Mouse (Mus musculus): ENCODE results near the gene Zfp740. TPM values are rescaled to one million over a fixed set of nuclear protein-coding genes. Genes with fewer than 3 reads are reported as not detected.

Gene Zfp740
- total and polyA plus RNA-seq, 2 experiments from 2014 or later: 18.8 to 38.4 TPM

DNA sequence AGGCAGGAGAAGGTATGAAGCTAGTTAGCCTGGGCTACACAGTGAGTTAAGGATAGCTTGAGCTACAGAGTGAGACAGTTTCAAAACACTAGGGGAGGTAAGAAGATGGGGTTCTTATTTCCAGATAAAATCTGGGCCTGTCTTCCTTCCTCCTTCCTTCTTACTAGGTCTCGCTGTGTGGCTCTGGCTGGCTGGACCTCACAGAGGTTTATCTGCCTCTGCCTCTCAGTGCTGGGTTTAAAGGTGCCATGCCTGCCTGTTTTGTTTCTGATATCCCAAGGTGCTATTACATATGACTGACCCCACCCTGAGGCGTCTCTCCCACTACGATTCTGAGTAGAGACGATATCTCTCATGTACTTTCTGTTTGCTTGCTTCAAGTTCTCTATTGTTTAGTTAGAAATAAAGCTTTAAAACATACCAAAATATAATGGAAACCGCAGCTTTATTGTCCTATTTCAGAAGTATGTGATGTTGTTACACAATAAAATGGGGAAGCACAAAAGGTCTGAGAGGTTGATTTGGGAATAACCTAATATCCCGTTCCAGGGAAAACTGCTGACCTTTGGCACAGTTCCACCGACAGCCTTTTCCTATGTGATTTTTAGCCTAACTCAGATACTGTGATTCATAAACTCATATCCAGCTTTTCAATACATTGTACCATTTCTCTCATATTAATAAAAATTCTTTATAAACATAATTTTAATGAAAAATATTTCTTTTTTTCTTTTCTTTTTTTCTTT is 26.3 kb upstream of the Zfp740 start:
- DNase-seq (ENCODE audit: low spot score) (no peak), ATAC-seq (ENCODE audit: insufficient read depth, low read depth) (no peak)
- no peak overlapping the region for H3K27ac ChIP-seq (ENCODE audit: low read depth)
- H3K27me3 ChIP-seq (ENCODE audit: control insufficient read depth, insufficient read depth, low read length): no peaks in the 10 kb centered on the region
- H3K36me3 ChIP-seq (replicated peaks; ENCODE audit: control insufficient read depth, insufficient read depth, low read length): peaks cover 5% of the 10 kb centered on the region; the same call in 1 of the 2 replicates
- H3K9ac ChIP-seq (replicated peaks; ENCODE audit: low read depth, low read length): no peak overlapping the region
- TF ChIP-seq CTCF (IDR thresholded peaks at IDR 0.05; ENCODE audit: low read depth): no peak
- no peak for TF ChIP-seq EP300 (IDR thresholded peaks at IDR 0.05; ENCODE audit: low read depth)
- H3K4me1 ChIP-seq (ENCODE audit: control insufficient read depth, insufficient read depth): no peaks in the 10 kb centered on the region
- H3K4me3 ChIP-seq (ENCODE audit: low read depth, low read length): no peak overlapping the region
- no peak overlapping the region for H3K4me2 ChIP-seq (ENCODE audit: low read depth, low read length)
- no peaks in the 10 kb centered on the region for H3K9me3 ChIP-seq (replicated peaks; ENCODE audit: control insufficient read depth, low read length)
- 75% methylated on average over 7 of the region's 7 CpGs for WGBS

GRCm38 (mm10) chr15:102177417-102177816 is 25.6 kb upstream of the Zfp740 start:
- Histone ChIP-seq H3K4me3 (ENCODE audit: low read depth, low read length) (no peak overlapping the region), H3K9me3 (replicated peaks; ENCODE audit: control insufficient read depth, low read length) (no peaks in the 10 kb centered on the region), H3K4me1 (ENCODE audit: control insufficient read depth, insufficient read depth) (no peaks in the 10 kb centered on the region), H3K27me3 (ENCODE audit: control insufficient read depth, insufficient read depth, low read length) (no peaks in the 10 kb centered on the region), H3K4me2 (ENCODE audit: low read depth, low read length) (no peak overlapping the region), H3K9ac (replicated peaks; ENCODE audit: low read depth, low read length) (no peak overlapping the region), H3K36me3 (replicated peaks; ENCODE audit: control insufficient read depth, insufficient read depth, low read length) (peaks cover 5% of the 10 kb centered on the region; the same call in 1 of the 2 replicates), H3K27ac (ENCODE audit: low read depth) (no peak overlapping the region)
- ATAC-seq (ENCODE audit: insufficient read depth, low read depth): no peak
- TF ChIP-seq CTCF (IDR thresholded peaks at IDR 0.05; ENCODE audit: low read depth): no peak
- TF ChIP-seq EP300 (IDR thresholded peaks at IDR 0.05; ENCODE audit: low read depth): no peak
- no peak for DNase-seq (ENCODE audit: low spot score)
- WGBS: 76% methylated on average over 8 of the region's 8 CpGs

DNA sequence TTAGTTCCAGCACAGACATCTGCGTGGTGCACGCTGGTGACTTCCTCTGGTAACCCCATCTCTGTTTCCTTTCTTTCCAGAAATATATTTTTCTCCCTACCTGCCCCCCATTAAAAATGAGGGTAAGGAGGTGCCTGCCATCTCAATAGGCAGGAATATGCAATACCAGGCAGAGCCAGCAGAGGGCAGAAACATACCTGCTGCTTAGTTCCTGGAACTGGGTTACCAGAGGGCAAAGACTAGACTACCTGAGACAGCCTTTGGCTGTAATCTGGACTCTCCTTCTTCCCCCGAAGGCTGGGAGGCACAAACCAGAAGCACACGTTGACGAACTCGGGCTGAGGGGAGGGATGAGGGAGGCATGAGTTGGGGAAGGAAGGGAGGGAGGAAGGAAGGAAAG is 24.8 kb upstream of the Zfp740 start:
- no peak overlapping the region for H3K4me2 ChIP-seq (ENCODE audit: low read depth, low read length)
- peaks cover 5% of the 10 kb centered on the region; the same call in 1 of the 2 replicates for H3K36me3 ChIP-seq (replicated peaks; ENCODE audit: control insufficient read depth, insufficient read depth, low read length)
- no peak overlapping the region for H3K4me3 ChIP-seq (ENCODE audit: low read depth, low read length)
- 12% methylated on average over 6 of the region's 6 CpGs for WGBS
- no peaks in the 10 kb centered on the region for H3K27me3 ChIP-seq (ENCODE audit: control insufficient read depth, insufficient read depth, low read length)
- H3K9me3 ChIP-seq (replicated peaks; ENCODE audit: control insufficient read depth, low read length): no peaks in the 10 kb centered on the region
- ATAC-seq (ENCODE audit: insufficient read depth, low read depth) (no peak; the same call in 1 of the 2 replicates), DNase-seq (ENCODE audit: low spot score) (peak; percentile 43)
- no peaks in the 10 kb centered on the region for H3K4me1 ChIP-seq (ENCODE audit: control insufficient read depth, insufficient read depth)
- no peak overlapping the region for H3K27ac ChIP-seq (ENCODE audit: low read depth)
- no peak overlapping the region for H3K9ac ChIP-seq (replicated peaks; ENCODE audit: low read depth, low read length)
- no peak for TF ChIP-seq EP300 (IDR thresholded peaks at IDR 0.05; ENCODE audit: low read depth)
- TF ChIP-seq CTCF (IDR thresholded peaks at IDR 0.05; ENCODE audit: low read depth): peak; percentile 86

- H3K4me3 ChIP-seq (ENCODE audit: low read depth, low read length): no peak overlapping the region
- H3K27me3 ChIP-seq (ENCODE audit: control insufficient read depth, insufficient read depth, low read length): no peaks in the 10 kb centered on the region
- no peak overlapping the region for H3K27ac ChIP-seq (ENCODE audit: low read depth)
- H3K4me2 ChIP-seq (ENCODE audit: low read depth, low read length): no peak overlapping the region
- WGBS: 76% methylated on average over 9 of the region's 9 CpGs
- no peak for TF ChIP-seq CTCF (IDR thresholded peaks at IDR 0.05; ENCODE audit: low read depth)
- no peak for TF ChIP-seq EP300 (IDR thresholded peaks at IDR 0.05; ENCODE audit: low read depth)
- H3K9ac ChIP-seq (replicated peaks; ENCODE audit: low read depth, low read length): no peak overlapping the region
- H3K36me3 ChIP-seq (replicated peaks; ENCODE audit: control insufficient read depth, insufficient read depth, low read length): peaks cover 5% of the 10 kb centered on the region
- no peaks in the 10 kb centered on the region for H3K4me1 ChIP-seq (ENCODE audit: control insufficient read depth, insufficient read depth)
- DNase-seq (ENCODE audit: low spot score): no peak
- H3K9me3 ChIP-seq (replicated peaks; ENCODE audit: control insufficient read depth, low read length): no peaks in the 10 kb centered on the region
- ATAC-seq (ENCODE audit: insufficient read depth, low read depth): no peak
Measured at GRCm38 (mm10) chr15:102179106-102179505, 23.9 kb upstream of the Zfp740 start.

DNA sequence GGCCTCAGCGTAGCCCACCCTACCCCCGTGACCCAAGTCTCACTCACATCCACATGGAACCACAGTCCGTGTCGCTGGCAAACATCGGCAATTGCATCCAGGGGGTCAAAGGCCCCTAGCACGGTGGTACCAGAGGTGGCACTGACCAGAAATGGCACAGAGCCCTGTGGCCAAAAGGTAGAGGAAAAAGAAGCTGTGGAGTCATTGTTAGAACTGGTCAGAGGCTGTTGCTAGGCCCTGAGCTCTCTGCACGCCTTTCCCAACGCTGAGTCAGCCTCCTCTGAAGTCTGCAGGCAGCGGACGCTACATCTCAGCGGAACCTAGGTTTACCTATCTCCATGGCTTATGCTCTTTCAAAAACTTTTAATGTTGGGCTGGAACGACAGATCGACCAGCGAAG is 23.1 kb upstream of the Zfp740 start:
- TF ChIP-seq CTCF (IDR thresholded peaks at IDR 0.05; ENCODE audit: low read depth): no peak
- no peak for TF ChIP-seq EP300 (IDR thresholded peaks at IDR 0.05; ENCODE audit: low read depth)
- no peaks in the 10 kb centered on the region for H3K27me3 ChIP-seq (ENCODE audit: control insufficient read depth, insufficient read depth, low read length)
- no peak overlapping the region for H3K4me2 ChIP-seq (ENCODE audit: low read depth, low read length)
- H3K4me3 ChIP-seq (ENCODE audit: low read depth, low read length): no peak overlapping the region
- H3K4me1 ChIP-seq (ENCODE audit: control insufficient read depth, insufficient read depth): no peaks in the 10 kb centered on the region
- H3K9ac ChIP-seq (replicated peaks; ENCODE audit: low read depth, low read length): no peak overlapping the region
- H3K36me3 ChIP-seq (replicated peaks; ENCODE audit: control insufficient read depth, insufficient read depth, low read length): no peaks in the 10 kb centered on the region; the same call in 1 of the 2 replicates
- no peak for DNase-seq (ENCODE audit: low spot score)
- ATAC-seq (ENCODE audit: insufficient read depth, low read depth): no peak
- 89% methylated on average over 14 of the region's 14 CpGs for WGBS
- no peaks in the 10 kb centered on the region for H3K9me3 ChIP-seq (replicated peaks; ENCODE audit: control insufficient read depth, low read length)
- no peak overlapping the region for H3K27ac ChIP-seq (ENCODE audit: low read depth)

- DNase-seq (ENCODE audit: low spot score): no peak
- H3K4me2 ChIP-seq (ENCODE audit: low read depth, low read length): no peak overlapping the region
- no peak for TF ChIP-seq EP300 (IDR thresholded peaks at IDR 0.05; ENCODE audit: low read depth)
- no peak for TF ChIP-seq CTCF (IDR thresholded peaks at IDR 0.05; ENCODE audit: low read depth)
- H3K9ac ChIP-seq (replicated peaks; ENCODE audit: low read depth, low read length): no peak overlapping the region
- no peak overlapping the region for H3K27ac ChIP-seq (ENCODE audit: low read depth)
- H3K27me3 ChIP-seq (ENCODE audit: control insufficient read depth, insufficient read depth, low read length): no peaks in the 10 kb centered on the region
- no peak overlapping the region for H3K4me3 ChIP-seq (ENCODE audit: low read depth, low read length)
- H3K4me1 ChIP-seq (ENCODE audit: control insufficient read depth, insufficient read depth): no peaks in the 10 kb centered on the region
- no peak for ATAC-seq (ENCODE audit: insufficient read depth, low read depth)
- 65% methylated on average over 3 of the region's 3 CpGs for WGBS
- no peaks in the 10 kb centered on the region for H3K9me3 ChIP-seq (replicated peaks; ENCODE audit: control insufficient read depth, low read length)
- H3K36me3 ChIP-seq (replicated peaks; ENCODE audit: control insufficient read depth, insufficient read depth, low read length): peaks cover 11% of the 10 kb centered on the region; the same call in 1 of the 2 replicates
Measured at GRCm38 (mm10) chr15:102183076-102183475, 20.0 kb upstream of the Zfp740 start.
